Mouse (Mus musculus) activated CD4-positive, CD25-positive, alpha-beta regulatory T cell, adult 9 weeks (primary cell): ENCODE results near the gene Cdk18. TPM values are rescaled to one million over a fixed set of nuclear protein-coding genes. Genes with fewer than 3 reads are reported as not detected.

Source experiments
- polyA plus RNA-seq: library from polyadenylated mRNA; unstranded; fragments of 100-300 nt; shearing (Covaris generic); gene quantifications from one replicate; pipeline ENCODE4 v1.2.1, GENCODE M21; 2017

The Cdk18 gene
- polyA plus RNA-seq, result not detected

DNA sequence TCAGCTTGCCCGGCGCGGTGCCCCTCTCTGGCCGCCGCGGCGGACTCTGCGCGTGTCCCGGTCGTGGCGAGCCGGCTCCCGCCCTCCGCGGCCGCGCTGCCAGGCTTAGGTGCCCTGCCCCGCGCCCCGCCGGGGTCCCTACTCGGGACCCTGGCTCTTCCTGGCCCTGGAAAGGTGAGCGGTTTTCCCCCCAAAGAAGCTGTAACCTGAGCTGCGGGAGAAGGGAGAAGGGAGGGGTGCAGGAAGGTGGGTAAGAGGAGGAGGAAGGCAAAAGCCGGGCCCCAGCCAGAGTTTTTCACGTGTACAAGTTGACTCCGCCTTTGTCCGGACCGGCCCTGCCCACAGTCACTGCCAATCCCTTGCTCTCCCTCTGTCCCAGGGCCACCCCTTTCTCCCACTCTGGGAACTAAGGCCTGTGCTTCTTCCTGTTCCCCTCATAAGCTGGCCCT, at the start of gene Cdk18:
Gene Cdk18, minus strand, starts transcription at position 269 of the 449 bp plus-strand sequence.

DNA sequence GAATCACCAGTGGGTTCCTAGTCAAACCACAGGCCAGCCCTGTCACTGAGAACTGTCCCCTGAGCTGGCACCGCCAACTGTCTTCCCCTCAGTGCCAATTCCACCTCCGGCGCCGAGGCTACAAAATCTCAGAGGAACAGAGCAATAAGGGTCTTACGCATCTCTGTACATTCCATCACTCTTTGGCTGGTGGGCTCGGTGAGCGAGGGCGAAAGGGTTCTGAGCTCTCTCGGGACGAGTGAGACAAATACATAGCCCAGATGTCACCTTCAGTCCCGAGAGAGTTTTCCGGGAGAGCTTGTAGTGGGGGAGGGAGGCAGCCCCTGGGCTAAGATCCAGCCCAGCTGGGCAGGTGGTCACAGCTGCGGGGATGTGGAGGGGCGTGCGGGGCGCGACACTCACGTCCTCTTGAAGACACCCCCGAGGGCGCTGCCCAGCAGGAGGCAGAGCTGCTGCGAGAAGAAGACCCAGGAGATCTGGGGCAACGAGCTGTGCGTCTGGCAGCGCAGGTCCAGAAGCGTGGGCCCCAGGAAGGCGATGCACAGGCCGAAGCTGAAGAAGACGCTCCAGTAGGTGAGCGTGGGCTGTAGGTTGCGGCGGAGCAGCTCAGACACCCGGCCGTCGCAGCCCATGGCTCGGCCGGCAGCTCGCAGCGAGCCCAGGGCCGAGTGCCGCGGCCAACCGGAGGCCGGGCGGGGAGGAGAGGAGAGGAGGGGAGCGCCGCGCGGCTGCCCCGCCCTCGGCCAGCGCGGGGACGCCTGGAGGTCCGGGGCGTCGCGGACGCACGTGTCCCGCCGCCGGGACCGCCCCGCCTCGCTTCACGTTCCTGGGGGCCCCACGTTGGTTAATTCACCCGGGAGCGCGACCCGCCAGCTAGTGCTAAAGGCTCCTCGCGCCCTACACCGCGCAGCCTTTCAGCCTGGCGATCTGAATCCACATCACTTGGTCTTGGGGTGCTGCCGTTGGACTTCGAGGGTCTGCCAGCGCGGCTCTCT, 71.9 kb downstream of the Cdk18 start, which contains the start of gene Mfsd4a:
Gene Mfsd4a, minus strand, starts transcription at position 802 of the 995 bp plus-strand sequence.

Other genes starting within 250 kb of the Cdk18 start
- gene Nucks1, start 229.2 kb downstream of the Cdk18 start, polyA plus RNA-seq, result 37.5 TPM
- gene Slc45a3, start 176.7 kb downstream of the Cdk18 start, polyA plus RNA-seq, result 0.28 TPM
- 75.2 TPM for gene Elk4, start 132.1 kb downstream of the Cdk18 start, polyA plus RNA-seq
- gene Mfsd4a, start 71.6 kb downstream of the Cdk18 start, polyA plus RNA-seq, result 98.5 TPM
- gene Lemd1, start 51.7 kb upstream of the Cdk18 start, polyA plus RNA-seq, result not detected
- not detected for gene AC124108.1, start 51.8 kb upstream of the Cdk18 start, polyA plus RNA-seq
- gene Gm10188, start 90.1 kb upstream of the Cdk18 start, polyA plus RNA-seq, result not detected
- gene Klhdc8a, start 158.9 kb upstream of the Cdk18 start, polyA plus RNA-seq, result not detected
- gene Nuak2, start 176.4 kb upstream of the Cdk18 start, polyA plus RNA-seq, result 4.3 TPM